Comparison of ENCODE assay signal across 21 mouse cellular contexts in genomic region chr12:4783598-4783997, GRCm38 (mm10). TPM values are rescaled to one million over a fixed set of nuclear protein-coding genes. Genes with fewer than 3 reads are reported as not detected.
DNase-seq lines count a peak whose midpoint lies in the region; ATAC-seq lines count a peak whose summit lies in the region.
"Had no signal": no experiment of that assay in that cellular context is flagged by ENCODE, and none has a peak within 500 bp of the region (broad histone marks: within the 10 kb centered on the region; RNA-seq: fewer than 3 reads in every experiment).

No protein-coding gene starts in this region.

- no peak overlapping the region for H3K4me3 ChIP-seq in neural tube, embryonic 11.5 days (ENCODE audit: low read depth, low read length)
- H3K4me3 ChIP-seq: embryonic facial prominence, embryonic 10.5 days; forebrain, embryonic 12.5 days; heart, embryonic 15.5 days; limb, embryonic 10.5 days had no signal

- WGBS in neural tube, embryonic 11.5 days = 65% methylated on average over 5 of the region's 5 CpGs

- H3K4me1 ChIP-seq in neural tube, embryonic 11.5 days (ENCODE audit: control insufficient read depth, insufficient read depth, low read length) = no peaks in the 10 kb centered on the region
- H3K4me1 ChIP-seq: embryonic facial prominence, embryonic 10.5 days; forebrain, embryonic 12.5 days; heart, embryonic 15.5 days; limb, embryonic 10.5 days had no signal

- no peaks in the 10 kb centered on the region for H3K9me3 ChIP-seq in neural tube, embryonic 11.5 days (ENCODE audit: control insufficient read depth, low read length)
- H3K9me3 ChIP-seq: embryonic facial prominence, embryonic 10.5 days; forebrain, embryonic 12.5 days; heart, embryonic 15.5 days; limb, embryonic 10.5 days had no signal

- intact Hi-C loops in heart, postnatal 10 days (cut with DNase I) = no loop called here

- no peak for ATAC-seq in neural tube, embryonic 11.5 days (ENCODE audit: insufficient read depth, low FRiP score, low TSS enrichment)
- ATAC-seq: hindbrain, postnatal 0 days; intestine, postnatal 0 days had no signal

- no peak overlapping the region for H3K27ac ChIP-seq in neural tube, embryonic 11.5 days (ENCODE audit: low read depth, low read length)
- H3K27ac ChIP-seq: embryonic facial prominence, embryonic 10.5 days; forebrain, embryonic 12.5 days; heart, embryonic 15.5 days; hindbrain, postnatal 0 days; limb, embryonic 10.5 days had no signal

- no peaks in the 10 kb centered on the region for H3K27me3 ChIP-seq in neural tube, embryonic 11.5 days (ENCODE audit: control insufficient read depth, insufficient read depth, low read length)
- H3K27me3 ChIP-seq: CH12.LX; forebrain, embryonic 12.5 days; heart, embryonic 15.5 days had no signal

- no peak overlapping the region for H3K9ac ChIP-seq in neural tube, embryonic 11.5 days (ENCODE audit: low read length)
- H3K9ac ChIP-seq: forebrain, embryonic 12.5 days; heart, embryonic 15.5 days had no signal

- DNase-seq in neural tube, embryonic 11.5 days (ENCODE audit: low spot score) = peak; percentile 10
- no peak for DNase-seq in neural tube, embryonic 10.5 days (ENCODE audit: extremely low spot score, low spot score)
- peak; percentile 42 for DNase-seq in kidney, postnatal 10 days
- peak; percentile 22 to 34 for DNase-seq in thymus, postnatal 10 days (ENCODE audit: low spot score in 2 of 2)
- no peak for DNase-seq in heart, postnatal 10 days
- no peak for DNase-seq in cerebellum, postnatal 4 days (ENCODE audit: low spot score in 2 of 2)
- no peak for DNase-seq in right cerebral cortex, postnatal 14 days
- DNase-seq: cerebellum, adult 8-10 months; gastrocnemius, postnatal 10 days; layer of hippocampus, adult 9-11 months; lung, adult 2 months; retina, postnatal 1 day had no signal

- H3K4me2 ChIP-seq in neural tube, embryonic 11.5 days (ENCODE audit: low read depth) = no peak overlapping the region
- H3K4me2 ChIP-seq: forebrain, embryonic 12.5 days; heart, embryonic 15.5 days had no signal

- H3K36me3 ChIP-seq in neural tube, embryonic 11.5 days (ENCODE audit: control insufficient read depth, insufficient read depth, low read length) = no peaks in the 10 kb centered on the region
- H3K36me3 ChIP-seq: embryonic facial prominence, embryonic 10.5 days; forebrain, embryonic 12.5 days; heart, embryonic 15.5 days; limb, embryonic 10.5 days had no signal

RNA-seq across cellular contexts. Expression of gene Fam228b, which starts 14.5 kb away (rescaled TPM):
- polyA plus RNA-seq in neural tube, embryonic 11.5 days (2014; fragmentation: Nextera tagmentation; extraction: Ambion mirVana) = 3.5 and 3.9 TPM in 2 replicates
- 1 to 10 TPM; 3.3 to 3.4 TPM for total RNA-seq in heart, postnatal 10 days (2021)
- polyA plus RNA-seq: small intestine, adult 2 months had no signal

RNA-seq across cellular contexts. Expression of gene Pfn4, which starts 14.8 kb away (rescaled TPM):
- polyA plus RNA-seq in neural tube, embryonic 11.5 days (2014; fragmentation: Nextera tagmentation; extraction: Ambion mirVana) = 4.1 and 5.2 TPM in 2 replicates
- total RNA-seq in heart, postnatal 10 days (2021) = 1 to 10 TPM; 2.8 to 3.0 TPM
- total RNA-seq: CH12.LX had no signal
- polyA plus RNA-seq: small intestine, adult 2 months had no signal

RNA-seq across cellular contexts. Expression of gene Sf3b6, which starts 33.7 kb away (rescaled TPM):
- 330 TPM in 2 replicates for polyA plus RNA-seq in neural tube, embryonic 11.5 days (2014; fragmentation: Nextera tagmentation; extraction: Ambion mirVana)
- total RNA-seq in heart, postnatal 10 days (2021) = 10 to 100 TPM; 59.5 to 62.1 TPM

RNA-seq across cellular contexts. Expression of gene Fam228a, which starts 45.4 kb away (rescaled TPM):
- polyA plus RNA-seq in neural tube, embryonic 11.5 days (2014; fragmentation: Nextera tagmentation; extraction: Ambion mirVana) = 0.49 TPM in 1 of 2 replicates, not detected in the other
- total RNA-seq in heart, postnatal 10 days (2021) = under 1 TPM in 1 of 2 experiments, not detected in 1; 0.22 TPM
- total RNA-seq: CH12.LX; hematopoietic stem cell, adult 5-6 weeks had no signal
- polyA plus RNA-seq: intestine, postnatal 0 days; lung, adult 2 months; small intestine, adult 2 months had no signal

RNA-seq across cellular contexts. Expression of gene Fkbp1b, which starts 57.8 kb away (rescaled TPM):
- 22.7 and 30.2 TPM in 2 replicates for polyA plus RNA-seq in neural tube, embryonic 11.5 days (2014; fragmentation: Nextera tagmentation; extraction: Ambion mirVana)
- 1 to 10 TPM; 3.6 to 4.0 TPM for total RNA-seq in heart, postnatal 10 days (2021)

Comparison
In these comparisons a context has a peak if more than half of its experiments do, and no peak if none do; other contexts are left out.
1. DNase-seq: peak in neural tube, embryonic 11.5 days (single experiment), kidney, postnatal 10 days (single experiment) and thymus, postnatal 10 days (2 of 2); none in neural tube, embryonic 10.5 days (single experiment), heart, postnatal 10 days (0 of 2), cerebellum, postnatal 4 days (0 of 2) and right cerebral cortex, postnatal 14 days (single experiment).